Mouse (Mus musculus) midbrain, embryonic 12.5 days (tissue): ENCODE measurements around the gene Tcta. TPM values are rescaled to one million over a fixed set of nuclear protein-coding genes. Genes with fewer than 3 reads are reported as not detected.

ENCODE experiments used
- ATAC-seq: fragments of 200-750 bp; cut with Nextera tagmentation; 2 replicates; pipeline ENCODE4 v1.8.0; 2017; ENCODE audit warnings: low read depth, moderate TSS enrichment, moderate library complexity; ENCODE audit not compliant: low FRiP score
- H3K27ac ChIP-seq: fragments of 300-500 bp; sonication (generic); replicated peaks from 2 replicates; pipeline ENCODE4 v1.5.1; 2016; ENCODE audit warnings: mild to moderate bottlenecking
- H3K27me3 ChIP-seq: fragments of 300-500 bp; sonication (generic); 2 replicates; pipeline ENCODE4 v1.6.1; 2016; ENCODE audit warnings: mild to moderate bottlenecking
- H3K36me3 ChIP-seq: fragments of 300-500 bp; sonication (generic); 2 replicates; pipeline ENCODE4 v1.6.1; 2016
- H3K4me1 ChIP-seq: fragments of 300-500 bp; sonication (generic); 2 replicates; pipeline ENCODE4 v1.6.1; 2016
- H3K4me2 ChIP-seq: fragments of 300-500 bp; sonication (generic); replicated peaks from 2 replicates; pipeline ENCODE4 v1.6.1; 2016; ENCODE audit warnings: mild to moderate bottlenecking, moderate library complexity
- H3K4me3 ChIP-seq: fragments of 300-500 bp; sonication (generic); 2 replicates; pipeline ENCODE4 v1.5.1; 2016; ENCODE audit warnings: mild to moderate bottlenecking
- H3K9ac ChIP-seq: fragments of 300-500 bp; sonication (generic); replicated peaks from 2 replicates; pipeline ENCODE4 v1.6.1; 2016; ENCODE audit warnings: mild to moderate bottlenecking, moderate library complexity
- H3K9me3 ChIP-seq: fragments of 300-500 bp; sonication (generic); 2 replicates; pipeline ENCODE4 v1.6.1; 2016; ENCODE audit warnings: mild to moderate bottlenecking
- WGBS: fragments of 180-500 bp; shearing (Covaris S2); methylation state at CpG from one replicate; pipeline ENCODE4 v1.1.7; 2016; 5-methylcytosine and 5-hydroxymethylcytosine counted together
- polyA plus RNA-seq: library from polyadenylated mRNA; unstranded; fragments of >200 nt; fragmentation: Nextera tagmentation; extraction: Ambion mirVana; gene quantifications from 2 replicates; pipeline ENCODE4 v1.2.1, GENCODE M21; 2016

Tcta gene
- polyA plus RNA-seq, result 39.9 and 41.7 TPM in 2 replicates

- H3K4me3 ChIP-seq, result peak within 1 kb of the TSS; percentile 92
- peak; percentile 95 for ATAC-seq
- no peaks in the 10 kb centered on the region for H3K9me3 ChIP-seq
- WGBS, result under 1% methylated on average over 79 of the region's 81 CpGs
- peak within 1 kb of the TSS; percentile 100 for H3K27ac ChIP-seq
- peak within 1 kb of the TSS; percentile 83 for H3K4me2 ChIP-seq
- peaks cover 34% of the 10 kb centered on the region for H3K4me1 ChIP-seq
- peaks cover 25% of the 10 kb centered on the region for H3K36me3 ChIP-seq
- peak within 1 kb of the TSS; percentile 98 for H3K9ac ChIP-seq
- H3K27me3 ChIP-seq, result no peaks in the 10 kb centered on the region
Measured at GRCm38 (mm10) chr9:108305629-108306520, at the start of gene Tcta, which contains the start of gene Rhoa. Tcta (minus strand) TSS chr9:108306160. Rhoa (plus strand) TSS chr9:108306129.

- Histone ChIP-seq H3K27ac (no peak overlapping the region), H3K4me1 (peaks cover 18% of the 10 kb centered on the region), H3K27me3 (no peaks in the 10 kb centered on the region), H3K36me3 (peaks cover 50% of the 10 kb centered on the region), H3K9me3 (no peaks in the 10 kb centered on the region), H3K4me3 (no peak overlapping the region), H3K9ac (no peak overlapping the region), H3K4me2 (no peak overlapping the region)
- ATAC-seq, result no peak
- WGBS, result 93% methylated on average over 4 of the region's 4 CpGs
Measured at GRCm38 (mm10) chr9:108349727-108350126, 43.8 kb upstream of the Tcta start.

- peak overlapping the region; percentile 77 for H3K4me3 ChIP-seq
- peak overlapping the region; percentile 86 for H3K4me2 ChIP-seq
- no peaks in the 10 kb centered on the region for H3K9me3 ChIP-seq
- H3K36me3 ChIP-seq, result peaks cover 36% of the 10 kb centered on the region
- H3K9ac ChIP-seq, result peak overlapping the region; percentile 92
- WGBS, result 9% methylated on average over 14 of the region's 14 CpGs
- H3K4me1 ChIP-seq, result peaks cover 18% of the 10 kb centered on the region
- peak overlapping the region; percentile 94; the same call in 1 of the 2 replicates for H3K27ac ChIP-seq
- H3K27me3 ChIP-seq, result no peaks in the 10 kb centered on the region
- no peak for ATAC-seq
Measured at GRCm38 (mm10) chr9:108348290-108348680, 42.3 kb upstream of the Tcta start.

- Histone ChIP-seq H3K27me3 (no peaks in the 10 kb centered on the region), H3K27ac (peak within 1 kb of the TSS; percentile 94), H3K36me3 (peaks cover 30% of the 10 kb centered on the region), H3K4me2 (peak within 1 kb of the TSS; percentile 86), H3K4me1 (peaks cover 18% of the 10 kb centered on the region), H3K9me3 (no peaks in the 10 kb centered on the region), H3K4me3 (peak within 1 kb of the TSS; percentile 77), H3K9ac (peak within 1 kb of the TSS; percentile 92)
- WGBS, result under 1% methylated on average over 74 of the region's 75 CpGs
- peak; percentile 96 for ATAC-seq
Measured at GRCm38 (mm10) chr9:108347540-108348289, 41.8 kb upstream of the Tcta start, which contains the start of gene Usp4. Usp4 (plus strand) TSS chr9:108347853.

GRCm38 (mm10) chr9:108347024-108347423 is 41.1 kb upstream of the Tcta start:
- H3K4me3 ChIP-seq, result peak overlapping the region; percentile 77
- H3K27me3 ChIP-seq, result no peaks in the 10 kb centered on the region
- H3K4me1 ChIP-seq, result peaks cover 18% of the 10 kb centered on the region
- peak overlapping the region; percentile 86 for H3K4me2 ChIP-seq
- ATAC-seq, result no peak
- H3K36me3 ChIP-seq, result peaks cover 23% of the 10 kb centered on the region
- peak overlapping the region; percentile 92 for H3K9ac ChIP-seq
- peak overlapping the region; percentile 94 for H3K27ac ChIP-seq
- H3K9me3 ChIP-seq, result no peaks in the 10 kb centered on the region
- 9% methylated on average over 11 of the region's 11 CpGs for WGBS

- Histone ChIP-seq H3K9me3 (no peaks in the 10 kb centered on the region), H3K4me1 (peaks cover 28% of the 10 kb centered on the region), H3K4me3 (no peak overlapping the region), H3K9ac (no peak overlapping the region), H3K4me2 (no peak overlapping the region), H3K36me3 (no peaks in the 10 kb centered on the region), H3K27me3 (no peaks in the 10 kb centered on the region), H3K27ac (no peak overlapping the region)
- 84% methylated on average over 4 of the region's 4 CpGs for WGBS
- ATAC-seq, result no peak
Measured at GRCm38 (mm10) chr9:108344471-108344870, 38.5 kb upstream of the Tcta start.

GRCm38 (mm10) chr9:108343835-108344234 is 37.9 kb upstream of the Tcta start:
- no peak for ATAC-seq
- H3K4me3 ChIP-seq, result no peak overlapping the region
- H3K9me3 ChIP-seq, result no peaks in the 10 kb centered on the region
- no peak overlapping the region for H3K4me2 ChIP-seq
- peaks cover 24% of the 10 kb centered on the region for H3K4me1 ChIP-seq
- no peaks in the 10 kb centered on the region for H3K27me3 ChIP-seq
- 94% methylated on average over 1 of the region's 1 CpGs for WGBS
- no peak overlapping the region for H3K9ac ChIP-seq
- H3K36me3 ChIP-seq, result no peaks in the 10 kb centered on the region
- no peak overlapping the region for H3K27ac ChIP-seq

GRCm38 (mm10) chr9:108343331-108343730 is 37.4 kb upstream of the Tcta start:
- Histone ChIP-seq H3K4me2 (no peak overlapping the region), H3K27ac (no peak overlapping the region), H3K9ac (no peak overlapping the region), H3K4me1 (peaks cover 24% of the 10 kb centered on the region), H3K36me3 (no peaks in the 10 kb centered on the region), H3K9me3 (no peaks in the 10 kb centered on the region), H3K27me3 (no peaks in the 10 kb centered on the region), H3K4me3 (no peak overlapping the region)
- WGBS, result 86% methylated on average over 3 of the region's 3 CpGs
- no peak for ATAC-seq

- H3K27me3 ChIP-seq, result no peaks in the 10 kb centered on the region
- no peak overlapping the region for H3K4me2 ChIP-seq
- no peaks in the 10 kb centered on the region for H3K9me3 ChIP-seq
- H3K27ac ChIP-seq, result peak overlapping the region; percentile 10; the same call in 1 of the 2 replicates
- H3K36me3 ChIP-seq, result 0 out of 2 replicates have a peak, but pooled peaks cover 4% of the 10 kb centered on the region
- WGBS, result 64% methylated on average over 5 of the region's 5 CpGs
- no peak overlapping the region for H3K9ac ChIP-seq
- no peak for ATAC-seq
- H3K4me3 ChIP-seq, result no peak overlapping the region
- H3K4me1 ChIP-seq, result peaks cover 24% of the 10 kb centered on the region
Measured at GRCm38 (mm10) chr9:108342301-108342831, 36.4 kb upstream of the Tcta start.

GRCm38 (mm10) chr9:108341801-108342200 is 35.8 kb upstream of the Tcta start:
- Histone ChIP-seq H3K9ac (no peak overlapping the region), H3K4me1 (peaks cover 22% of the 10 kb centered on the region), H3K4me2 (no peak overlapping the region), H3K9me3 (no peaks in the 10 kb centered on the region), H3K4me3 (no peak overlapping the region), H3K27me3 (no peaks in the 10 kb centered on the region), H3K27ac (peak overlapping the region; percentile 10; the same call in 1 of the 2 replicates), H3K36me3 (0 out of 2 replicates have a peak, but pooled peaks cover 4% of the 10 kb centered on the region)
- ATAC-seq, result no peak

- no peak overlapping the region; the same call in 1 of the 2 replicates for H3K27ac ChIP-seq
- no peaks in the 10 kb centered on the region for H3K9me3 ChIP-seq
- WGBS, result 88% methylated on average over 5 of the region's 5 CpGs
- peaks cover 19% of the 10 kb centered on the region for H3K4me1 ChIP-seq
- ATAC-seq, result no peak
- H3K9ac ChIP-seq, result no peak overlapping the region
- H3K4me2 ChIP-seq, result no peak overlapping the region
- no peak overlapping the region for H3K4me3 ChIP-seq
- no peaks in the 10 kb centered on the region for H3K27me3 ChIP-seq
- H3K36me3 ChIP-seq, result peaks cover 6% of the 10 kb centered on the region
Measured at GRCm38 (mm10) chr9:108341139-108341475, 35.1 kb upstream of the Tcta start.
